Mouse (Mus musculus): Measurements from ENCODE around the gene Sfmbt1. TPM values are rescaled to one million over a fixed set of nuclear protein-coding genes. Genes with fewer than 3 reads are reported as not detected.

Sfmbt1 gene
- polyA plus RNA-seq (2021; fragmentation: Nextera tagmentation), result 6.9 and 12.6 TPM in 2 replicates
- long read RNA-seq, experiment 1, full-length matches to known transcripts, result 5 of 31 reads
- long read RNA-seq, experiment 1, partial matches to known transcripts, result 21 of 31 reads
- long read RNA-seq, experiment 1, other reads (novel, unspliced or antisense), result 5 of 31 reads
- long read RNA-seq, experiment 2, partial matches to known transcripts, result 11 of 16 reads
- long read RNA-seq, experiment 2, other reads (novel, unspliced or antisense), result 5 of 16 reads

GRCm38 (mm10) chr14:30714799-30715617 lies at the start of gene Sfmbt1:
Sfmbt1 (plus strand) TSS chr14:30714849.

DNA sequence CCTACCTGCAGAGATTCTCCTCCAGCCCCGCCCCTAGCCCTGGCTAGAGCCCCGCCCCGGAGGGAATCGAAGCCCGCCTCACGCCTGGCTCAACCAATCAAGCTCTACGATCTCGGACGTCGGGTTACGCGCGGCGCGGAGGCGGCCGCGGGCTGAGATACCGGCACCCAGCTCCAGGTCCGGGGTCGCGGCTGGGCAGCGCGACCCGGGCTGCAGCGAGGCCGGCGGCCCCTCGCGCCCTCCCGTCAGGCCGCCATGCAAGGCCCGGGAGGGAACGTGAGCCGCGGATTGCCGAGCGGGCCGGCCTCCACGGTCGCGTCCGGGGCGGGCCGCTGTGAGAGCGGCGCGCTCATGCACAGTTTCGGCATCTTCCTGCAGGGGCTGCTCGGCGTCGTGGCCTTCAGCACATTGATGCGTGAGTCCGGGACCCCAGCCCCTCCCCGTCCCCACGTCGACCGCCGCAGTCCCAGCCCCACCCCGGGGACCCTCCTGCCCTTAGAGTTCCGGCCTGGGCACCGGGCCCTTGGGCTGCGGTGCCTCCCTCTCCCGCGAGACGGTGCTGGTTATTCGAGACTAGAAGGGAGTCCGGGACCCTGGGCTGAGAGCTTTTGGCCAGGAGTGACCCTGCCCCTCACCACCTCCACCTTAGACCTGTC lies 111.0 kb downstream of the Sfmbt1 start, which contains the start of gene Tmem110:
Tmem110 (plus strand) TSS at position 115 of the 656 bp plus-strand sequence.

Other genes starting within 250 kb of the Sfmbt1 start
- 6.9 and 9.1 TPM in 2 replicates for gene Dcp1a, start 235.3 kb upstream of the Sfmbt1 start, polyA plus RNA-seq (2021; fragmentation: Nextera tagmentation)
- gene Cacna1d, start 223.4 kb upstream of the Sfmbt1 start, polyA plus RNA-seq (2021; fragmentation: Nextera tagmentation), result 3.3 and 4.6 TPM in 2 replicates
- gene Tkt, start 166.5 kb upstream of the Sfmbt1 start, polyA plus RNA-seq (2021; fragmentation: Nextera tagmentation), result 101 and 176 TPM in 2 replicates
- gene Prkcd, start 88.6 kb upstream of the Sfmbt1 start, polyA plus RNA-seq (2021; fragmentation: Nextera tagmentation), result 5.0 and 5.8 TPM in 2 replicates
- 10.4 and 10.8 TPM in 2 replicates for gene Rft1, start 60.5 kb upstream of the Sfmbt1 start, polyA plus RNA-seq (2021; fragmentation: Nextera tagmentation)
- 3.0 and 12.7 TPM in 2 replicates for gene Tmem110, start 110.7 kb downstream of the Sfmbt1 start, polyA plus RNA-seq (2021; fragmentation: Nextera tagmentation)
- gene Mustn1, start 164.4 kb downstream of the Sfmbt1 start, polyA plus RNA-seq (2021; fragmentation: Nextera tagmentation), result 1.7 and 2.2 TPM in 2 replicates
- gene Itih4, start 171.6 kb downstream of the Sfmbt1 start, polyA plus RNA-seq (2021; fragmentation: Nextera tagmentation), result not detected in 2 replicates
- gene Itih3, start 208.9 kb downstream of the Sfmbt1 start, polyA plus RNA-seq (2021; fragmentation: Nextera tagmentation), result 10.8 and 23.2 TPM in 2 replicates
- not detected in 2 replicates for gene Itih1, start 228.4 kb downstream of the Sfmbt1 start, polyA plus RNA-seq (2021; fragmentation: Nextera tagmentation)
- gene Nek4, start 236.5 kb downstream of the Sfmbt1 start, polyA plus RNA-seq (2021; fragmentation: Nextera tagmentation), result 6.7 and 7.2 TPM in 2 replicates

All from left cerebral cortex, adult 6 months (tissue).